Mouse (Mus musculus): ENCODE measurements around the gene Lrrc75a. TPM values are rescaled to one million over a fixed set of nuclear protein-coding genes. Genes with fewer than 3 reads are reported as not detected.

Lrrc75a gene
- polyA plus RNA-seq, 1 experiment from 2014 or later: 13.6 TPM

GRCm38 (mm10) chr11:62575297-62575658 is 73.0 kb downstream of the Lrrc75a start:
- H3K4me2 ChIP-seq (ENCODE audit: low read depth): peak overlapping the region; percentile 97
- ATAC-seq (ENCODE audit: insufficient read depth, low FRiP score, low TSS enrichment) (peak; percentile 74), DNase-seq (ENCODE audit: low spot score) (peak; percentile 91)
- no peaks in the 10 kb centered on the region for H3K4me1 ChIP-seq (ENCODE audit: control insufficient read depth, insufficient read depth, low read length)
- no peak overlapping the region for H3K27ac ChIP-seq (ENCODE audit: low read depth, low read length)
- peak overlapping the region; percentile 47 for H3K4me3 ChIP-seq (ENCODE audit: low read depth, low read length)
- peak overlapping the region; percentile 61 for H3K9ac ChIP-seq (ENCODE audit: low read length)
- 5% methylated on average over 9 of the region's 9 CpGs for WGBS
- H3K9me3 ChIP-seq (ENCODE audit: control insufficient read depth, low read length): no peaks in the 10 kb centered on the region
- H3K36me3 ChIP-seq (ENCODE audit: control insufficient read depth, insufficient read depth, low read length): no peaks in the 10 kb centered on the region
- H3K27me3 ChIP-seq (ENCODE audit: control insufficient read depth, insufficient read depth, low read length): no peaks in the 10 kb centered on the region

DNA sequence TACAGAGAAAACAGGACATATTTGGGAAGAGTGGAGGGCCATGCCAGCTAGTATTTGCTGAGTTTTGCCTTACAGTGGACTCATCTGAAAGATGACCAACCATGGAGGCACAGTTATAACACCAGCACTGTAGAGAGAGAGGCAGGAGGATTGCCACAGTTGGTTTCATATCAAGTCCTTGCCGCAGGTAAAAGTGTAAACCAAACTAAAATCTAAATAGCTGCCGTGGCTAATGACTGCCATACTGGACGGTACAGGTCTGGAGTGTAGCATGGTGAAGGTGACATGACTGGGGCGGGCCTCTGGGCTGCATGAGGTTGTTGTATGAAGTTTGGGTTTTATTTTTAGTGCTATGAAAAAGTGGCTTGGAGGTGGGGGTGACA is 73.6 kb downstream of the Lrrc75a start:
- H3K36me3 ChIP-seq (ENCODE audit: control insufficient read depth, insufficient read depth, low read length): no peaks in the 10 kb centered on the region
- no peak overlapping the region for H3K27ac ChIP-seq (ENCODE audit: low read depth, low read length)
- H3K9ac ChIP-seq (ENCODE audit: low read length): no peak overlapping the region
- no peaks in the 10 kb centered on the region for H3K9me3 ChIP-seq (ENCODE audit: control insufficient read depth, low read length)
- WGBS: 85% methylated on average over 4 of the region's 4 CpGs
- DNase-seq (ENCODE audit: low spot score) (no peak), ATAC-seq (ENCODE audit: insufficient read depth, low FRiP score, low TSS enrichment) (no peak)
- H3K4me1 ChIP-seq (ENCODE audit: control insufficient read depth, insufficient read depth, low read length): no peaks in the 10 kb centered on the region
- no peaks in the 10 kb centered on the region for H3K27me3 ChIP-seq (ENCODE audit: control insufficient read depth, insufficient read depth, low read length)
- H3K4me2 ChIP-seq (ENCODE audit: low read depth): no peak overlapping the region
- no peak overlapping the region for H3K4me3 ChIP-seq (ENCODE audit: low read depth, low read length)

DNA sequence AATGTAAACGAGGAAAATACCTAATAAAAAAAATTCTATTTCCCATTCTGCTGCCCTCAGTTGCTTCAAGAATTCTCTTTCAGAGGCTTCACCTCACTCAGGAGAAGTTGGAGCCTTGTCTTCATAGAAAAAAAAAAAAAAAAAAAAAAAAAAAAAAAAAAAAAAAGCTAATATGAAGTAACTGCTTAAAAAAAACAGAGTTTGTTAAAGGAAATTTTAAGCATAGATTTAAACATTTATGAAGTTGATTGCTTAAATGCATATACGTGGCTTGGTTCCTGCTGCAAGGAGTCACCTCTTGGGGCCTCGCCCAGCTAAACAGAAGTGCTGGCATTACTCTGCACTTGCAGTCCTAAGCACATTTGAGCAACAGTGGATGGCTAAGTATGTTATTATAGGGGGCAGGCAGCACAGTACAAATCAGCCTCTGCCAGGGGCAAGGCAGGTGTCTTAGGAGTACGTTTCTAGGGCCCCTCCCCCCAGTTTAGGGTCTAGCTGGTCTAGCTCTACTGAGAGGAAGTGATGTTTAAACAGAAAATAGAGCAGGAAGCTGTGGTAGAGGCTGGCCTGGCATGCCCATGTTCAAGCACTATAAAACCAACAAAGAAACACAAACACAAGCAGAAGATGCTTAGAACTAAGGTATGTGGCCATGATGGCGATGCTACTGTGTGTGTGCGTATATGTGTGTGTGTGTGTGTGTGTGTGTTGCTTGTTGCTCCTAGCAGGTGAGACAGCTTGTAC is 74.2 kb downstream of the Lrrc75a start, which contains the start of gene Trpv2:
Gene Trpv2 (plus strand): TSS at position 528 of the 744 bp plus-strand sequence.
- H3K4me3 ChIP-seq (ENCODE audit: low read depth, low read length): peak within 1 kb of the TSS; percentile 47
- H3K4me1 ChIP-seq (ENCODE audit: control insufficient read depth, insufficient read depth, low read length): no peaks in the 10 kb centered on the region
- H3K27me3 ChIP-seq (ENCODE audit: control insufficient read depth, insufficient read depth, low read length): no peaks in the 10 kb centered on the region
- H3K4me2 ChIP-seq (ENCODE audit: low read depth): peak within 1 kb of the TSS; percentile 97
- WGBS: 87% methylated on average over 6 of the region's 6 CpGs
- no peaks in the 10 kb centered on the region for H3K9me3 ChIP-seq (ENCODE audit: control insufficient read depth, low read length)
- no peak within 1 kb of the TSS for H3K27ac ChIP-seq (ENCODE audit: low read depth, low read length)
- no peaks in the 10 kb centered on the region for H3K36me3 ChIP-seq (ENCODE audit: control insufficient read depth, insufficient read depth, low read length)
- peak within 1 kb of the TSS; percentile 61 for H3K9ac ChIP-seq (ENCODE audit: low read length)
- DNase-seq (ENCODE audit: low spot score) (no peak), ATAC-seq (ENCODE audit: insufficient read depth, low FRiP score, low TSS enrichment) (no peak)

DNA sequence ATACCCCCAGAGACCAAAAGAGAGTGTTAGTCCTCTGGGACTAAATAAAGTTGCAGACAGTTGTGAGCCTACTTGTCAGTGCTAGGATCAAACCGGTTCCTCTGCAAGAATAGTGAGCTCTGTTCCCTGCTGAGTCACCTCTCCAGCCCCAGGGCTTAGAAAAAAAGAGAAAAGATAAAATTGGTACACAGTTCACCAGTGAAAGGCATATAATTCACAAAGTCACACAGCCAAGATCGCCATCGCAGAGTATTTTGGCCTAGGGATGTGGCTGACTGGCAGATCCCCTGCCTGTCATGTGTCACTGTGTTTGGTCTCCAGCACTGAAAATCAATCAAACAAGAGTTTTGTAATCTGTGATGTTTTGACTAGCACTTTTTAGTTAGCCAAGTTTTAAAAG is 80.0 kb downstream of the Lrrc75a start:
- ATAC-seq (ENCODE audit: insufficient read depth, low FRiP score, low TSS enrichment): no peak
- Histone ChIP-seq H3K9me3 (ENCODE audit: control insufficient read depth, low read length) (no peaks in the 10 kb centered on the region), H3K36me3 (ENCODE audit: control insufficient read depth, insufficient read depth, low read length) (no peaks in the 10 kb centered on the region), H3K4me1 (ENCODE audit: control insufficient read depth, insufficient read depth, low read length) (no peaks in the 10 kb centered on the region), H3K27me3 (ENCODE audit: control insufficient read depth, insufficient read depth, low read length) (no peaks in the 10 kb centered on the region), H3K4me2 (ENCODE audit: low read depth) (no peak overlapping the region), H3K9ac (ENCODE audit: low read length) (no peak overlapping the region), H3K4me3 (ENCODE audit: low read depth, low read length) (no peak overlapping the region), H3K27ac (ENCODE audit: low read depth, low read length) (no peak overlapping the region)
- 77% methylated on average over 3 of the region's 3 CpGs for WGBS
- DNase-seq (ENCODE audit: low spot score): no peak

- no peaks in the 10 kb centered on the region for H3K27me3 ChIP-seq (ENCODE audit: control insufficient read depth, insufficient read depth, low read length)
- H3K4me2 ChIP-seq (ENCODE audit: low read depth): no peak overlapping the region
- no peak overlapping the region for H3K4me3 ChIP-seq (ENCODE audit: low read depth, low read length)
- ATAC-seq (ENCODE audit: insufficient read depth, low FRiP score, low TSS enrichment) (no peak), DNase-seq (ENCODE audit: low spot score) (no peak)
- 76% methylated on average over 1 of the region's 1 CpGs for WGBS
- H3K9ac ChIP-seq (ENCODE audit: low read length): no peak overlapping the region
- no peak overlapping the region for H3K27ac ChIP-seq (ENCODE audit: low read depth, low read length)
- no peaks in the 10 kb centered on the region for H3K36me3 ChIP-seq (ENCODE audit: control insufficient read depth, insufficient read depth, low read length)
- no peaks in the 10 kb centered on the region for H3K9me3 ChIP-seq (ENCODE audit: control insufficient read depth, low read length)
- H3K4me1 ChIP-seq (ENCODE audit: control insufficient read depth, insufficient read depth, low read length): no peaks in the 10 kb centered on the region
Measured at GRCm38 (mm10) chr11:62566211-62566610, 82.1 kb downstream of the Lrrc75a start.

DNA sequence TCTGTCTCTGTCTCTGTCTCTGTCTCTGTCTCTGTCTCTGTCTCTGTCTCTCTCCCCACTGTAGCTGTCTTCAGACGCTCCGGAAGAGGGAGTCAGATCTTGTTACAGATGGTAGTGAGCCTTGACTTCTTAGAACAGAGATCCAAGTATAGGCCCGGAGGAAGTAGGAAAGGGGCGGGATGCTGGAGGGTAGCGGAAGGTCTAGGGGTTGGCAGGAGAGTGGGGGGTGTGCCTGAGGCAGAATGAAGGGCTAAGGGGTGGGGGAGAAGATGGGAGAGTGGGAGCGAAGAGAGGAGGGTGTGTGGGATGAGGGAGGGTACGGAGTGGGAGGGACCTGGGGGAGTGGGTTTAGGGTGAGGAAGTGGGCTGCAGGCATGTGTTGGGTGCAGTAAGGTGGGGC is 82.6 kb downstream of the Lrrc75a start:
- DNase-seq (ENCODE audit: low spot score) (no peak), ATAC-seq (ENCODE audit: insufficient read depth, low FRiP score, low TSS enrichment) (no peak)
- Histone ChIP-seq H3K4me3 (ENCODE audit: low read depth, low read length) (no peak overlapping the region), H3K4me2 (ENCODE audit: low read depth) (no peak overlapping the region), H3K9me3 (ENCODE audit: control insufficient read depth, low read length) (no peaks in the 10 kb centered on the region), H3K36me3 (ENCODE audit: control insufficient read depth, insufficient read depth, low read length) (no peaks in the 10 kb centered on the region), H3K27me3 (ENCODE audit: control insufficient read depth, insufficient read depth, low read length) (no peaks in the 10 kb centered on the region), H3K4me1 (ENCODE audit: control insufficient read depth, insufficient read depth, low read length) (no peaks in the 10 kb centered on the region), H3K27ac (ENCODE audit: low read depth, low read length) (no peak overlapping the region), H3K9ac (ENCODE audit: low read length) (no peak overlapping the region)
- WGBS: 71% methylated on average over 7 of the region's 7 CpGs

DNA sequence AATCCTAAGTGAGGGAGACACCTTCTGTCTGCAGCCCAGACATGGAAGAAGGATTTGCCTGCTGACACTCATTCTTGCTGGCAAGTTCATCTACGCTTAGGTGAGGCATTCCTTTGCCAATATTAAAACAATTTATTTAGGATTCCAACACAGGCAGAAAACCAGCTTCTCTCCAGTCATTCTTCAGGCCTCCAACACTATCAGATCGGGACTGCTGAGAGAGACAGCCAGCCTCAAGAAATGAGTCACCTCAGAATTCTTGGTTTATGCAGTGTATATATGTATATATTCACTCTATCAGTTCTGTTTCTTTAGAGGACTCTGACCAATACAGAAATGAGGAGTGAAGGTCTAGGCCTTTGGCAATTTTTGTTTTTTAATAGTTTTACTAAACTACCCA is 84.7 kb downstream of the Lrrc75a start:
- H3K36me3 ChIP-seq (ENCODE audit: control insufficient read depth, insufficient read depth, low read length): no peaks in the 10 kb centered on the region

GRCm38 (mm10) chr11:62560463-62561016 is 87.8 kb downstream of the Lrrc75a start:
- H3K27me3 ChIP-seq (ENCODE audit: control insufficient read depth, insufficient read depth, low read length): no peaks in the 10 kb centered on the region
- peak overlapping the region; percentile 35 for H3K4me2 ChIP-seq (ENCODE audit: low read depth)
- DNase-seq (ENCODE audit: low spot score) (peak; percentile 24), ATAC-seq (ENCODE audit: insufficient read depth, low FRiP score, low TSS enrichment) (no peak)
- H3K9ac ChIP-seq (ENCODE audit: low read length): no peak overlapping the region; the same call in 1 of the 2 replicates
- no peaks in the 10 kb centered on the region for H3K9me3 ChIP-seq (ENCODE audit: control insufficient read depth, low read length)
- 31% methylated on average over 43 of the region's 43 CpGs for WGBS
- no peak overlapping the region for H3K27ac ChIP-seq (ENCODE audit: low read depth, low read length)
- peak overlapping the region; percentile 25; the same call in 1 of the 2 replicates for H3K4me3 ChIP-seq (ENCODE audit: low read depth, low read length)
- H3K36me3 ChIP-seq (ENCODE audit: control insufficient read depth, insufficient read depth, low read length): no peaks in the 10 kb centered on the region
- H3K4me1 ChIP-seq (ENCODE audit: control insufficient read depth, insufficient read depth, low read length): peaks cover 2% of the 10 kb centered on the region; the same call in 1 of the 2 replicates

More for the DNA sequence above, 84.7 kb downstream of the Lrrc75a start:
- DNase-seq (ENCODE audit: low spot score) (no peak), ATAC-seq (ENCODE audit: insufficient read depth, low FRiP score, low TSS enrichment) (no peak)
- H3K27me3 ChIP-seq (ENCODE audit: control insufficient read depth, insufficient read depth, low read length): no peaks in the 10 kb centered on the region
- WGBS: 82% methylated on average over 2 of the region's 2 CpGs
- no peak overlapping the region for H3K4me2 ChIP-seq (ENCODE audit: low read depth)
- no peak overlapping the region for H3K9ac ChIP-seq (ENCODE audit: low read length)
- H3K9me3 ChIP-seq (ENCODE audit: control insufficient read depth, low read length): no peaks in the 10 kb centered on the region
- H3K4me3 ChIP-seq (ENCODE audit: low read depth, low read length): no peak overlapping the region
- no peak overlapping the region for H3K27ac ChIP-seq (ENCODE audit: low read depth, low read length)
- peaks cover 2% of the 10 kb centered on the region; the same call in 1 of the 2 replicates for H3K4me1 ChIP-seq (ENCODE audit: control insufficient read depth, insufficient read depth, low read length)
